Mouse (Mus musculus): ENCODE data around the gene Rftn1. TPM values are rescaled to one million over a fixed set of nuclear protein-coding genes. Genes with fewer than 3 reads are reported as not detected.

The Rftn1 gene
- polyA plus RNA-seq, 1 experiment: 6.8 TPM

DNA sequence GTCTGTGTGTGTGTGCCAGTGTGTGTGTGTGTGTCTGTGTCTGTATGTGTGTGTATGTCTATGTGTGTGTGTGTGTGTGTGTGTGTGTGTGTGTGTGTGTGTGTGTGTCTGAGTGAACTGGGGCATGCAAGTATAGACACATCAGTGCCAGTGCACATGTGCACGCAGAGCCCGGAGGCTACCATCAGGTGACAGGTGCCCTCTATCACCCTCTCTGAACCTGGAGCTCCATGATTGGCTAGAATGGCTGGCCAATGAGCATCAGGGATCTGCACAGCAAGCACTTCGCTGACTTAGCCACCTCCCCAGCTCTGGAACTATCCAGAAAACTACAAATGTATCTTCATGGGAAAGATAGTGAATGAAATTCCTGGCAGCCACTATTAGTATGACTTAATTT lies 16.7 kb downstream of the Rftn1 start:
- no peak overlapping the region for H3K4me3 ChIP-seq (replicated peaks)
- H3K36me3 ChIP-seq (replicated peaks; ENCODE audit: low read length): peaks cover 13% of the 10 kb centered on the region
- peaks cover 47% of the 10 kb centered on the region for H3K9me3 ChIP-seq
- no peaks in the 10 kb centered on the region for H3K27me3 ChIP-seq (replicated peaks)
- TF ChIP-seq FLI1 (IDR thresholded peaks at IDR 0.05; ENCODE audit: low read length): no peak
- no peak for TF ChIP-seq GATA1 (IDR thresholded peaks at IDR 0.05; ENCODE audit: borderline replicate concordance, low read length)
- H3K4me1 ChIP-seq: peaks cover 7% of the 10 kb centered on the region; the same call in 1 of the 2 replicates

DNA sequence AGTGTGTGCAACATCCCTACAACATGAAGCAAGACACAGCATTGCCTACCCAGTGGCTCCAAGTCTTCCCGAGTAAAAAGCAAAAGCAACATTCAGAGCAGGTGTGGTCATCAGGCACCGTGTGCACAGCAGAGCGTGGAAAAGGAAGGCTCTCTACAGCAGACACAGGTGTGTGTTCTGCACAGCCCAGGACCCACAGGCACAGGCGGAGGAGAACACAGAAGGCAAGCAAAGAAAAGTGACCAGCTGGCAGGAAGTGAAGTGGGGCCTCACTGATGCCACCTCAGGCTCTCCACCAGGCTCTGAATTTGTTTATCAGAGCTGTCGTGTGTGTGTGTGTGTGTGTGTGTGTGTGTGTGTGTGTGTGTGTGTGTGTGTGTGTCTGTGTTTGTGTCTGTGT lies 17.1 kb downstream of the Rftn1 start:
- Histone ChIP-seq H3K36me3 (replicated peaks; ENCODE audit: low read length) (peaks cover 17% of the 10 kb centered on the region), H3K9me3 (peaks cover 51% of the 10 kb centered on the region), H3K27me3 (replicated peaks) (no peaks in the 10 kb centered on the region), H3K4me1 (peaks cover 7% of the 10 kb centered on the region; the same call in 1 of the 2 replicates), H3K4me3 (replicated peaks) (no peak overlapping the region)
- no peak for TF ChIP-seq GATA1 (IDR thresholded peaks at IDR 0.05; ENCODE audit: borderline replicate concordance, low read length)
- TF ChIP-seq FLI1 (IDR thresholded peaks at IDR 0.05; ENCODE audit: low read length): no peak

DNA sequence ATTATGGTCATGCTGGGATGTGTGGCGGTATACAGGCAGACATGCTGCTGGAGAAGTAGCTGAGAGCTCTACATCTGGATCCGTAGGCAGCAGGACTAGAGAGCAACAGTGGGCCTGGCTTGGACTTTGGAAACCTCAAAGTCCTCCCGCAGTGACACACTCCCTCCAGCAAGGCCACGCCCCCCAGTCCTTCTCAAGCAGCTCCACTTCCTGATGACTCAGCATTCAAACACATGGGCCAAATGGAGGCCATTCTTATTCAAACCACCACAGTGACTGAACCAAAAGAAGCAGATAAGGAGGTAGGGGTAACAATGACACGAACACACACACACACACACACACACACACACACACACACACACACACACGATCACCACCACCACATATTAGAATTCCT lies 17.7 kb downstream of the Rftn1 start:
- H3K27me3 ChIP-seq (replicated peaks): no peaks in the 10 kb centered on the region
- H3K4me1 ChIP-seq: peaks cover 7% of the 10 kb centered on the region; the same call in 1 of the 2 replicates
- TF ChIP-seq FLI1 (IDR thresholded peaks at IDR 0.05; ENCODE audit: low read length): no peak
- TF ChIP-seq GATA1 (IDR thresholded peaks at IDR 0.05; ENCODE audit: borderline replicate concordance, low read length): no peak
- no peak overlapping the region for H3K4me3 ChIP-seq (replicated peaks)
- peaks cover 21% of the 10 kb centered on the region for H3K36me3 ChIP-seq (replicated peaks; ENCODE audit: low read length)
- H3K9me3 ChIP-seq: peaks cover 53% of the 10 kb centered on the region

DNA sequence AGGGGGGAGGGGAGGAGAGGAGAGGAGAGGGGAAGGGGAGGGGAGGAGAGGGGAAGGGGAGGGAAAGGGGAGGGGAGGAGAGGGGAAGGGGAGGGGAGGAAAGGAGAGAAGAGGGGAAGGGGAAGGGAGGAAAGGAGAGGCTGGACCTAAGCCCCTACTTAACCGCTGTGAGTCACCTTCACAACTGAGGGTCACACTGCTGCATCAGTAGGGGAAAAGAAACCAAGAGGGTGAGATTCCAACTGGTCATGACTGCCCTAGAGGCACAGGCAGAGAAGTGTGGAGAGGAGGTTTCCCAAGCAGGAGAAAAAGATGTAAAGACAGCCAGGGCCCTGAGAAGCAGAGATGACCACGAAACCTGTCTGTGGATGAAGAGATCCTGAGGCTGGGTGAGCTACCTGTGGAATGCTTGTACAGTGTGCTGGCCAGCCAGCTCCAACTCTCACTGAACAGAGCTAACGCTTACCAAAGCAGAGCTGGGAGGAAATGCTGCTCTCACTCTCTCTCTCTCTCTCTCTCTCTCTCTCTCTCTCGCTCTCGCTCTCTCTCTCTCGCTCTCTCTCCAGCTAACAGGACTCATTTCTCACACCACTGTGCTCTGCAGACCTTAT lies 19.4 kb downstream of the Rftn1 start:
- no peaks in the 10 kb centered on the region for H3K27me3 ChIP-seq (replicated peaks)
- H3K36me3 ChIP-seq (replicated peaks; ENCODE audit: low read length): peaks cover 30% of the 10 kb centered on the region
- H3K9me3 ChIP-seq: peaks cover 54% of the 10 kb centered on the region
- H3K4me1 ChIP-seq: peaks cover 7% of the 10 kb centered on the region; the same call in 1 of the 2 replicates
- H3K4me3 ChIP-seq (replicated peaks): peak overlapping the region; percentile 23
- TF ChIP-seq FLI1 (IDR thresholded peaks at IDR 0.05; ENCODE audit: low read length): no peak
- no peak for TF ChIP-seq GATA1 (IDR thresholded peaks at IDR 0.05; ENCODE audit: borderline replicate concordance, low read length)

DNA sequence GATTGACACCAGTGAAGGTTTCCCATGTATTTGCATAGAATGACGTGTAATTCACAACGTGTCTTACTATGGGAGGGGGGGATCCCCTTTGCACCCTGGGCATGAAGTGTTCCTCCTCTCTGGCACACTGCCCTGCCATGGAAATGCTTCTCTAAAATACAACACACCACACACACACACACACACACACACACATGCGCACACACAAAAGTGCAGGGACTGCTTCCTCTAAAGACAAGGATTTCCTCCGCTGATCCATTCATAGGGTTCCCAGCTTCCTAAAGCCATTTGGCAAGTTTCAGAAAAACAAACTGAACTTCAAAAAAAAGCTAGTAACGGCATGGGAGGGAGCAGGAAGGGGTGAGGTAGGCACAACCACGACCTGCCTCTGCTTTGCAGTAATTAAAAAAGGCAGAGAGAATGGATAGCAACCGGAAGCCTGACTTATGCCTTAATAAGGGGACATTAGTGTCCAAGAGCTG lies 20.5 kb downstream of the Rftn1 start:
- TF ChIP-seq FLI1 (IDR thresholded peaks at IDR 0.05; ENCODE audit: low read length): no peak
- TF ChIP-seq GATA1 (IDR thresholded peaks at IDR 0.05; ENCODE audit: borderline replicate concordance, low read length): no peak
- Histone ChIP-seq H3K4me3 (replicated peaks) (no peak overlapping the region), H3K4me1 (peaks cover 7% of the 10 kb centered on the region; the same call in 1 of the 2 replicates), H3K9me3 (peaks cover 56% of the 10 kb centered on the region), H3K27me3 (replicated peaks) (no peaks in the 10 kb centered on the region), H3K36me3 (replicated peaks; ENCODE audit: low read length) (peaks cover 38% of the 10 kb centered on the region)

DNA sequence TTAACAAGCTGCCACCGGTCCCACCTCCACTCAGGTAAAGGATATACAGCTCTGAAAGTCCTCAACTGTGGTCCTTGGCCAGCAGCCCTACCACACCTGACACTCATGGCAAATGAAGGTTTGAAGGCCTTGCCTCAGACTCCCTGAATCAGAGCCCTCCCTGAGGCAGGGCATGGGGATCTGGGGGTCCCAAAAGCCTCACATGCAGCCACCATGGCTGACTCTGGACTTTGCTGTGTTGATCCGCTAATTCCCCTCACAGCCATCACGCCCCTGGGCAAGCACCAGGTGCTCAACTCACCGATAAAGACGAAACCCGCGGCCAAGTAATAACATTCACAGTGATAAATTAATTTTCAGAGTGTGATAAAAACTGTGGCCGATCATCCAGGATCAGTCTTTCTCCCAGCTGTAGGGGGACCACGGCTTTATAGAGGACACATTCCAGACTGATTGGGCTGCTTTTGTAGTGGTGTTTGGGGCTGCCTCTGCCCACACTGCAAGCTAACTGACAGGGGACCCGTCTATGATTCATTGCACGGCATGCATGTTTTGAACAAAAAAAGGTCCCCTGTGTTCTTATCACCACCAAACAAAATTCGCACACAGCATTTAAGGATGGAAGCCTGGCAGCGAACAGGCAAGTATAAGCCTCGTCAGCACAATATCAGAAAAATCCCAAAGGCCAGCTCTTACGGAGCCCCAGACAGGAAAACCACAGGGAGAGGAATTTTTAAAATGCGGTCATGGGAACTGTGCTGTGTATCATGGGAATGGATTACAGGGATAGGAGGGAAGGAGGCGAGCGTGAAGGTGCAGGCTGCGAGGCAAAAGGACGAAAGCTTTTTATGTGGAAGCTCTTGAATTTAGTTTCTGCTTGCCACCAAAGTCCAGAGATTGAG lies 29.3 kb downstream of the Rftn1 start:
- Histone ChIP-seq H3K4me1 (peaks cover 12% of the 10 kb centered on the region; the same call in 1 of the 2 replicates), H3K27me3 (replicated peaks) (no peaks in the 10 kb centered on the region), H3K4me3 (replicated peaks) (no peak overlapping the region), H3K36me3 (replicated peaks; ENCODE audit: low read length) (peaks cover 20% of the 10 kb centered on the region), H3K9me3 (peaks cover 19% of the 10 kb centered on the region)
- TF ChIP-seq GATA1 (IDR thresholded peaks at IDR 0.05; ENCODE audit: borderline replicate concordance, low read length): no peak
- TF ChIP-seq FLI1 (IDR thresholded peaks at IDR 0.05; ENCODE audit: low read length): no peak

DNA sequence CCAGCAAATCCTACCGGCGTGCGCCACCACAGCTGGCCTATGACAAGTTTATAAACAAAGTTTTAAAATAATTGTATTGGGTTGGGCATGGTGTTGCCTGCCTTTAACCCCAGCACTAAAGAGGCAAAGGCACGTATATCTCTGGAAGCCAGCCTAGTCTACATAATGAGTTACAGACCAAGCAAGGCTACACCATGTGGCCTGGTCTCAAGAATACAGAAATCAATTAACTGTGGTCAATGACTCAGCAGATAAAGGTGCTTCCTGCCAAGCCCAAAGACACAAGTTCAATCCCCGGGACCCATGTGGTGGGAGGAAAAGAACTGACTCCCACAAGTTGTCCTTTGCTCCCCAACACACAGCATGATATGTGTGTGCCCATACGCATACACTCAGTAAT lies 30.1 kb downstream of the Rftn1 start:
- no peak for TF ChIP-seq GATA1 (IDR thresholded peaks at IDR 0.05; ENCODE audit: borderline replicate concordance, low read length)
- no peak for TF ChIP-seq FLI1 (IDR thresholded peaks at IDR 0.05; ENCODE audit: low read length)
- no peak overlapping the region for H3K4me3 ChIP-seq (replicated peaks)
- H3K9me3 ChIP-seq: peaks cover 13% of the 10 kb centered on the region
- H3K27me3 ChIP-seq (replicated peaks): no peaks in the 10 kb centered on the region
- peaks cover 12% of the 10 kb centered on the region; the same call in 1 of the 2 replicates for H3K4me1 ChIP-seq
- H3K36me3 ChIP-seq (replicated peaks; ENCODE audit: low read length): peaks cover 16% of the 10 kb centered on the region

DNA sequence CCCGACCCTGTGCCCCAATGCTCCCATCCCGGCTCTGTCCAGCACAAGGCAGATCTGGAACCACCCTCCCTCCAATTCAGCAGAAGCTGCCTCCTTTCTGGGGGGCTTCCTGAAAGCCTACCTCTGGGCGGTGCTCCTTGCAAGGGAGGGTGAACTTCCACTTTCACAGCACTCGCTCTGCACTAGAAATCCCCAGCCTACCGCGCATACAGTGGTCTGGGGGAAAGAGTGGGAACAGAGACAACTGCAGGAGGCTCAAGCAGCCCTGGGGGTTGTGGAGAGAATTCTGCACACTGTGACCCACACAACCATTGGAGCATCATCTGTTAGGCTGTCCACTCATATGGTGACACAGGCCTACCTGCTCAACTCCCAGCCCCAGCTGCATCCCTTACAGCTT lies 30.7 kb downstream of the Rftn1 start:
- H3K36me3 ChIP-seq (replicated peaks; ENCODE audit: low read length): peaks cover 10% of the 10 kb centered on the region
- TF ChIP-seq GATA1 (IDR thresholded peaks at IDR 0.05; ENCODE audit: borderline replicate concordance, low read length) (no peak), FLI1 (IDR thresholded peaks at IDR 0.05; ENCODE audit: low read length) (no peak)
- H3K4me1 ChIP-seq: peaks cover 12% of the 10 kb centered on the region; the same call in 1 of the 2 replicates
- no peak overlapping the region for H3K4me3 ChIP-seq (replicated peaks)
- H3K9me3 ChIP-seq: peaks cover 9% of the 10 kb centered on the region
- H3K27me3 ChIP-seq (replicated peaks): no peaks in the 10 kb centered on the region

DNA sequence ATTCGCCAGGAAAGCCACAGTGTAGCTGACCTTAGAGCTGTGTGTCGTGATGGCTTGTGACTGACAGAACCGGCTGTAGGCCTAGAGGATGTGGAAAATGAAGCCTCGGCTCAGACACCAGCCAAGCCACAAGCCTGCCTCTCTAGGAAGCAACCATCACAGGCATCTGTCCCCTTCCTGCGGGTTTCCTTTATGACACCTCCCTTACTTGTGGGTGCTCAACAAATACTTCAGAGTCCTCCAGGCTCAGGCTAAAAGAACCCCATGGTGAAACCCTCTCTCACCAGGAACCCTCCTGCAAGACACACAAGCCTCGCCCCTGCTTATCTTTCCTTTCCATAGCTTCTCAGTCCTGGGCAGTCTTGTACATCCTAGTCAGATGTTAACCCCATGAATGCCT lies 31.9 kb downstream of the Rftn1 start:
- Histone ChIP-seq H3K9me3 (no peaks in the 10 kb centered on the region), H3K27me3 (replicated peaks) (no peaks in the 10 kb centered on the region), H3K4me1 (peaks cover 12% of the 10 kb centered on the region; the same call in 1 of the 2 replicates), H3K36me3 (replicated peaks; ENCODE audit: low read length) (no peaks in the 10 kb centered on the region), H3K4me3 (replicated peaks) (peak overlapping the region; percentile 18)
- TF ChIP-seq FLI1 (IDR thresholded peaks at IDR 0.05; ENCODE audit: low read length) (no peak), GATA1 (IDR thresholded peaks at IDR 0.05; ENCODE audit: borderline replicate concordance, low read length) (no peak)

Measured in megakaryocyte, embryonic 14.5 days (primary cell).